Mouse (Mus musculus) left cerebral cortex, adult 18-20 months (tissue): ENCODE measurements around the gene Cd320. TPM values are rescaled to one million over a fixed set of nuclear protein-coding genes. Genes with fewer than 3 reads are reported as not detected.
"Not testable (repeated sequence)": the region's sequence is repeated elsewhere in the genome, so short reads cannot be mapped to it uniquely, and the experiment has no call there.

Experiments used
- DNase-seq, 2 experiments: peaks; one replicate each; pipeline ENCODE4 v3.0.0; 2021 to 2022; ENCODE audit warnings: low spot score in 2 of 2, mixed read lengths in 1 of 2
- total RNA-seq, 2 experiments: library from RNA; stranded (reverse); gene quantifications; 2 replicates each; pipeline ENCODE4 v1.2.3; 2021

The Cd320 gene
- total RNA-seq, 2 experiments from 2014 or later, result 24.2 to 24.4 TPM

DNA sequence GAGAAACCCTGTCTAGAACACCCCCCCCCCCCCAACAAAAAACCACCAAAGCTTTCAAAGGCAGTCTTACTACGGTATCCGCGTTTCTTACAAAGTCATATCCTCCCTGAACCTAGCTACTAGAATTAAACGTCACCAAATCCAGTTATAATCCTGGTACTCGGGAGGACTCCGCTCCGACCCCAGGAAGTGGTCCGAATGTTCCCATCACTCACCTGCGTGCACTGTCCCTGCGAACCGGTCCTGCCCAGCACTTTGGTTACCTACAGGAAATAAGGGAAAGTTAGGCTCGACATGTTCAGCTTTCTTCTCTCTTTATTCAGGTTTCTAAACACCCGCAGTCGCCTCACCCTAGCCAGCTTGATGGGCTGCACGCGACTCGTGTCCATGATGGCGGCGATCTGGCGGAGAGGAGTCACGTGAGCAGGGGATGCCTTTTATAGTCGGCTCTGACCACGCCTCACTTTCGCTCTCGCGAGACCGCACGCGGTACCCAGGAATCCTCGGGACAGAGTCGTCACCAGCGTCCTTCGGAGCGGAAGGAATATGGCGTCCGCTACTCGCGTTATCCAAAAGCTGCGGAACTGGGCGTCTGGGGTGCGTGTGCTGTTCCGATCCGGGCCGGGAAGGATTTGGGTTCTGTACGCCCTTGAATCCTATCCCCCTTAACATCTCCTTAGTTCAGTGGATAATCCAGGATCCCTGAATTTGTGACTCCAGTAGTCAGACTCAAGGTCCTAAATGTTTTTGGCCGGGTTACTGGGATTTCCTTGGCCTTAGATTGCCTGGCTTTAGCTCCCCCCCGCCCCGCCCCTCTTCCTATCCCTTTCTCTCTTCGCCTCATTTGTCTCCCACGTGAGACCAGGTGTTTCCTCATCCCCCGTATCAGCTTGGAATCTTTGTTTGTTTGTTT, 18.6 kb upstream of the Cd320 start, which contains the start of the genes Rps28 and Ndufa7:
Gene Rps28, minus strand, starts transcription at position 479 of the 913 bp plus-strand sequence.
Gene Ndufa7, plus strand, starts transcription at position 489 of the 913 bp plus-strand sequence.
- peak; percentile 98 for DNase-seq

GRCm38 (mm10) chr17:33824997-33825330, 17.9 kb upstream of the Cd320 start:
- not testable (repeated sequence) for DNase-seq

GRCm38 (mm10) chr17:33825462-33825861, 17.4 kb upstream of the Cd320 start:
- no peak for DNase-seq

GRCm38 (mm10) chr17:33826850-33827249, 16.0 kb upstream of the Cd320 start:
- DNase-seq, result peak; percentile 64 to 66

DNA sequence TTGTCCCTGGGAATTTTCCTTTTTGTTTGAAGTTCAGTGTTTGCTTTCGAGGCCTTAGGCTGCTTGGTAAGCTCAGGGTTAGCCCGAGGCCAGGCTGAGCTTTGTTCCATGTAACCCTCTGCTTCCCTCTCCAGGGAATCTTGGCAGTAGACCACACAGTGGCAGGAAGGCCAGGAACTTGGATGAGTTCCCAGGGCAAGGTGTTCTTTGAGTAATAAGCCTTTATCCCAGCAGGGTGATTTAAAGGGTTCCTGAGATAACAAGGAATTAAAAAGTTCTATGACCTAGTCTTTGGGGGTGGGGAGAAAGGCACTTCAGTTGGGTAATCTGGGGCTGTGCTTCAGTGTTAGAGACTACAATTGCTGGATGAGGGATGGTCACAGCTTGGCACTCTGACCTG, 14.0 kb upstream of the Cd320 start:
- no peak for DNase-seq

- DNase-seq, result no peak
These were observed 13.3 kb upstream of the Cd320 start for GRCm38 (mm10) chr17:33829561-33829960.

DNA sequence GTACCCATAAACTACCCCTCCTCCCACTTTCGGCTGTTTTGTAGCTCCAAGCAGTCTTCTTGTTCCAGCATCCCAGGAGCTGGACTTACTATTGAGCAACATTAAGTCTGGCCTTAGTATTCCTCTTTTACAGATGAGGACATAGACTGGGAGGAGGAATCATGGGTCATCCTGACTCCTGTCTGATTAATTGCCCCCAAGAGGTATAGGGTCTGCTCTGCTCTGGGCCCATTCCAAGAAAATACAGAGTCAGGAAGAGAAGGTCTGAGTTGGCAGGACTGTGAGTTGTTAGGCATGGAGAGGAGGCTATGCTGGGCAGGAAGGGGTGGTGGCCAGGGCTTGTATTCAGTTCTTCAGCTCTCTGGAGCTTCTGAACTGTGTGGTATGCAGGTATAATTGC, 1.3 kb downstream of the Cd320 start:
- DNase-seq, result no peak

- DNase-seq, result no peak
These were observed 5.2 kb downstream of the Cd320 start for GRCm38 (mm10) chr17:33848139-33848538.

DNA sequence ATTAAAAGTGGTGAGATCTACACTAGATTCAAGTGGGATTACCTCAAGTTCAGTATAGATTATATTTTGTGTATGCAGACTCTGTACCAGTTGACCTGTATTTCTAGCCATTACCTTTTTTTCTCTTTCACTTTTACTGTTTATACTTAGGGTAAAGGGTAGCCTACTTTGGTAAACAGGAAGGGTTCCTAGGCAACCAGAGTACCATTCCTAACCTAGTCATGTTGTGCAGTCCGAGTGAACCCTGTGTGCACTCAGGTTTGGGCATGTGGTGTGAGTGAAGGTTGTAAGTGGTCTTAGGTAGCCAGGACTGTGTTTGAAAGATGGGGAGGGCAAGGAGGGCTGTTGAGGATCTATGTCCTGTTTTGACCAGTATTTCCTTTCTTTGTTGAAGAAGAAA, 8.4 kb downstream of the Cd320 start:
- DNase-seq, result no peak

GRCm38 (mm10) chr17:33857816-33858215, 14.9 kb downstream of the Cd320 start:
- DNase-seq, result no peak

DNA sequence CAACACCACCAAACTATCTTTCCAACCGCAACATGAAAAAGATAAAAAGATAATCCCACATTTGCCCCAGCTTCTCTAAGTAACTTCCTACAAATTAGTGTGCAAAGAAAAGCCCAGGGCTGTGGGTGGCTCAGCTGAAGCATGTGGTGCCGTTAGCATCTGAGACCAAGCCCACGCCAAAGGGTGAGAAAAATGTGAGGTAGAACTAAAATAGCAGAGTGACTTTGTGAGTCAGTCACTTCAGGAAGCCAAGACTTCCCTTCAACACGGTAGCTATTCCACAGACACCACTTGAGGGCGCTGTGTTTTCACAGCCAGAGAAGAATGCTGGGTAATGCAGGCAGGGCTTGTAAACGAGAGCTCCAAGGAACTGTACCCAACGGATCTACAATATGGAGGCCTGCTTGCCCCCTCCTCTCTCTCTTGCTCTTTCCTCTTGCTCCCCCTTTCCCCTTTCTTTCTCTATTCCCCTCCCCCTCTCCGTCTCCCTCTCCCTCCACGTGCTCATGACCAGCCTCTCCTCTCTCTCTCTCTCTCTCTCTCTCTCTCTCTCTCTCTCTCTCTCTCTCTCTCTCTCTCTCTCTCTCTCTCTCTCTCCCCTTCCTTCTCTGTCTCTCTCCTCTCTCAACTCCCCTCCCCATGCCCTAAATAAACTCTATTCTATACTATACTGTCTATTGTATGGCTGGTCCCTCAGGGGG, 22.6 kb downstream of the Cd320 start:
- DNase-seq, result peak; percentile 80 to 85

GRCm38 (mm10) chr17:33873537-33873936, 30.6 kb downstream of the Cd320 start, which contains the start of gene Gm7029:
TSS of gene Gm7029 (plus strand) at chr17:33873837.
- DNase-seq, result not testable (repeated sequence)

DNA sequence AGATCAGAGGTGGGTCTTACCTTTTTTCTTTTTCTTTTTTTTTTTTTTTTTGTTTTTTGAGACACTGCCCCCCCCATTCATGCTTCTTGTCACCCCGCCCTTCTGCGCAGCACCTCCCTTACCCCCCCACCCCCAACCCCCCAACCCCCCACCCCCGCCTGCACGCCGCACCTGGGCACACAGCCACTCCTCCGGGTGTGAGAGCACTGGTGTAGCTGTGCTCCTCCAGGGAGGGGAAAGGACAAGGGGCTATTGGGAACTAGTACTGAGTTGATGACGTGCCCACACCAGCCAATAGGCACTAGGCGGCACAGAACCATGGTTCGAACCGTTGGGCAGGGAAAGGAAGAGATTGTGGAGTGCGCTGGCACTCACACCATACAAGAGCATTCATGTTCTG, 31.5 kb downstream of the Cd320 start:
- DNase-seq, result no peak

- DNase-seq, result peak in 1 of 2 experiments; percentile 7
These were observed 32.9 kb downstream of the Cd320 start for GRCm38 (mm10) chr17:33875797-33876196.

- not testable (repeated sequence) for DNase-seq
These were observed 41.4 kb downstream of the Cd320 start for GRCm38 (mm10) chr17:33884320-33884719.

DNA sequence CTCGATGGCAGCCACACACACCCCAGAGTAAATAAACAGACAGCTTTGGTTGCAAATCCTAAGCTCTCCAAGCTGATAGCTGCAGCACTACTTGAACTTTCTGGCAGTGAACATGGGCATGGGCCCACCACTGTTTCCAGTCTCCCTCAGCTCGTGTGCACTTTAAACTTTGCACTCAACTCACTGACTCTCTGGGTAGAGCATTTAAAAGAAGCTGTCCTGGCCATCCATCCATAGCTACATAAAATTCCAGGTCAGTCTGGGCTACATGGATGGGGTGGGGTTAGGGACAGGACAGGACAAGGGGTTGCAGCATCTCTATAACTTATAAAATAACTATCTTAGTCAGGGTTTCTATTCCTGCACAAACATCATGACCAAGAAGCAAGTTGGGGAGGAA, 44.9 kb downstream of the Cd320 start:
- not testable (repeated sequence) for DNase-seq

GRCm38 (mm10) chr17:33888230-33888629, 45.3 kb downstream of the Cd320 start:
- not testable (repeated sequence) for DNase-seq

DNA sequence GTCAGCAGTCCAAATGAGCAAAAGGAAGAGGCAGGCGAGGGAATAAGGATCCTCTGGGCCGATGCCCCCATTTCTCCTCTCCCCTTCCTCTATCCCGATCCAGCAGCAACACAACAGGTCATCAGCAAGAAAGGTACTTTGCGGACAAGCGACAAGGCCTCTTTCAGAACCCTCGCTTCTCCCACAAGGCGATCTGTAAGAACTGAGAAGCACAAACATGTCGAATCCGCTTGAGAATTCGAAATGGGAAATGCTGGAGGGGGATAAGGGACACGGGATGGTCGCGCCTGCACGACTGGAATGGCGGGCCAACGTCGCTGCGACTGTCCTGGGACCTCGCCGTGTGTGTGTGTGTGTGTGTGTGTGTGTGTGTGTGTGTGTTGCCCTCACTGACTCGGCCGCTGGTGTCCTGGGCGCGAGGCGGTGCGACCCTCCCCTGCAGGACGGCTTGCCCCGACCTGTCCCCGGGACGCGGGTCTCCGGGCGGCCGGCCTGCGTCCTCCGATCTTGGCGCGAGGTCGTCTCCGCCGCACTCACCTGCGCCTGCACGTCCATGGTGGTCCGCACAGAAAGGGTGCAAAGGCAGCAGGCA, 47.1 kb downstream of the Cd320 start:
- not testable (repeated sequence) for DNase-seq

DNA sequence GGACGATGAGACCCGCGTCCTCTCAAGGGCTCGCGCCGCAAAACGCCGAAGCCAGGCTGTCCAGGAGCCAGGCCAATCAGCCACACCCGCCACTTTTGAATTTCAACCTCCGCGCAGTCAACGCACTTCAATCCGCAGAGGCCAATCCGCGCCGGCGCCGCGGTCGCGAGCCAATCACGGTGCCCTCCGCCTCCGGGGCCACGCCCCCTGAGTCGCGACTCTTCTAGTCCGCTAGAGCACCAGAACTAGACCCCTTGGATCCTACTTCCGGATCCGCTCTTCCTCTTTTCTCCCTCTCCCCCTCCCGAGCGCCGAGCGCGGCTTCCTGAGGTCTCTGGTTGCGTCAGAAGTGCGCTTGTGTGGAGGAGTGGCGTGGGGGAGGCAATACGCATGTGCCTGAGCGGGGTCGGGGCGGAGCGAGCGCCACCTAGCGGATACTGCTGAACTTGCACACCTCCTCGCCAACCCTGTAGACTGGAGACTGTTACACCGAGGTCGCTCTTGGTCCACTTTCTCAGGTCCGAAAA, 47.7 kb downstream of the Cd320 start, which contains the start of gene Kifc1:
Gene Kifc1, minus strand, starts transcription at position 129 of the 527 bp plus-strand sequence.
- peak; percentile 99 for DNase-seq

DNA sequence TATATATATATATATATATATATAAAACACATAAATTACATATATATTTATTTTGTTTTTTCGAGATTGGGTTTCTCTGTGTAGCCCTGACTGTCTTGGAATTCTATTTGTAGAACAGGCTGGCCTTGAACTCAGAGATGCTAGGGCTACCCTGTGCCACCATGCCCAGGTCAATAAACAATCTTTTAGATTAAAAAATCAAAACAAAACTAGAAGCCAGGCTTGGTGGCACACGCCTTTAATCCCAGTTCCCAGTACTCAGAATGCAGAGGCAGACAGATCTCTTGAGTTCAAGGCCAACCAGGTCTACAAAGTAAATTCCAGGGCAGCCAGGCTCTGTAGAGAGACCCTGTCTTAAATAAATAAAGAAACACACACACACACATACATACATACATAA, 48.5 kb downstream of the Cd320 start:
- DNase-seq, result no peak

DNA sequence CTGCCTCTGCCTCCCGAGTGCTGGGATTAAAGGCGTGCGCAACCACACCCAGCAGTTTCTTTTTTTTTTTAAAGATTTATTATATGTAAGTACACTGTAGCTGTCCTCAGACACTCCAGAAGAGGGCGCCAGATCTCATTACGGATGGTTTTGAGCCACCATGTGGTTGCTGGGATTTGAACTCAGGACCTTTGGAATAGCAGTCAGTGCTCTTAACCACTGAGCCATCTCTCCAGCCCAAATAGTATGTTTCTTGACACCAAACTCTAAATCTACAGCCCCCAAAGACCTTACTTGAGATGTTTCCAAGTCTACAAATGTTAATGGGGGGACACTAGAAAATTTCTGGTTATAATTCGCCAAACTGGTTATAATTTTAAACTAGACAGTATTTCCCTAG, 49.0 kb downstream of the Cd320 start:
- not testable (repeated sequence) for DNase-seq
